Mouse (Mus musculus) T-cell, adult 66 days (primary cell): ENCODE measurements around the gene Slc10a2. TPM values are rescaled to one million over a fixed set of nuclear protein-coding genes. Genes with fewer than 3 reads are reported as not detected.

ENCODE experiments used
- total RNA-seq, 2 experiments: library from RNA; stranded (reverse); gene quantifications; 3 replicates in 1 of 2; 4 replicates in 1 of 2; pipeline ENCODE4 v1.2.4; 2023

The Slc10a2 gene
- total RNA-seq: not detected

GRCm38 (mm10) chr8:5105186-5105585, at the start of gene Slc10a2:
Gene Slc10a2 (minus strand): TSS chr8:5105351.

